Mouse (Mus musculus) liver, embryonic 16.5 days (tissue): ENCODE measurements at regions not wholly inside any gene's neighbourhood (a gene's known extent, or its start where the extent isn't known, plus 50 kb on each side); places are given as distances from the start of the nearest gene placed in this dataset.

Source experiments
- ATAC-seq: fragments of 200-750 bp; cut with Nextera tagmentation; 2 replicates; pipeline ENCODE4 v1.8.0; 2017; ENCODE audit warnings: low read depth, mild to moderate bottlenecking, moderate number of reproducible peaks, moderate library complexity
- H3K27ac ChIP-seq: fragments of 300-500 bp; sonication (generic); 2 replicates; pipeline ENCODE4 v1.5.1; 2014; ENCODE audit warnings: mild to moderate bottlenecking, low read length
- H3K27me3 ChIP-seq: fragments of 300-500 bp; sonication (generic); 2 replicates; pipeline ENCODE4 v1.6.1; 2014; ENCODE audit warnings: low read depth, low read length, mixed read lengths; ENCODE audit not compliant: control insufficient read depth, insufficient read depth
- H3K36me3 ChIP-seq: fragments of 300-500 bp; sonication (generic); 2 replicates; pipeline ENCODE4 v1.6.1; 2014; ENCODE audit warnings: mild to moderate bottlenecking; ENCODE audit not compliant: control insufficient read depth, insufficient read depth
- H3K4me1 ChIP-seq: fragments of 300-500 bp; sonication (generic); 2 replicates; pipeline ENCODE4 v1.6.1; 2014; ENCODE audit warnings: low read depth, low read length, mixed read lengths; ENCODE audit not compliant: control insufficient read depth
- H3K4me2 ChIP-seq: fragments of 300-500 bp; sonication (generic); 2 replicates; pipeline ENCODE4 v1.6.1; 2014; ENCODE audit warnings: low read depth, low read length, mixed read lengths
- H3K4me3 ChIP-seq: fragments of 300-500 bp; sonication (generic); 2 replicates; pipeline ENCODE4 v1.5.1; 2014; ENCODE audit warnings: low read depth, mild to moderate bottlenecking, low read length
- H3K9ac ChIP-seq: fragments of 300-500 bp; sonication (generic); 2 replicates; pipeline ENCODE4 v1.6.1; 2014; ENCODE audit warnings: low read depth, low read length
- H3K9me3 ChIP-seq: fragments of 300-500 bp; sonication (generic); replicated peaks from 2 replicates; pipeline ENCODE4 v1.6.1; 2016; ENCODE audit warnings: low read length; ENCODE audit not compliant: control insufficient read depth
- WGBS: fragments of 180-500 bp; shearing (Covaris S2); extraction: QIAGEN DNeasy Blood & Tissue Kit; methylation state at CpG from one replicate; pipeline ENCODE4 v1.1.7; 2014; ENCODE audit not compliant: insufficient replicate concordance; 5-methylcytosine and 5-hydroxymethylcytosine counted together

DNA sequence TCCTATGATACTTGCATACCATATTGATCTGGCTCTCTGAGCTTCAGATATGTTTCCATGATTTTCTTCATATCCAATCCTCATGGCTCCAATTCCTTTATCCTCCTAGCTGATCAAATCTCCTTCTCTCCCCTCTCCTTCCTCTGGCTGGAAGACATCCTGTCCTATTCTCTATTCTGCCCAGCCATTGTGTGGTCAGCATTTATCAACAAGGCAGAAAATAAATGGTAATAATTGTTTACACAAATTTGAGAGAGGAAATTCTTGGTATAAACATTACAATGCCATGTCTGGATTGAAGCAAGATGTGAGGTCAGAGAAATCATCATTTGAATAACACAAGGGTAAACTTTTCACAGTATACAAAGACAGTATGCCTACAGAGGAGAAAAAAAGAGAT lies 158.2 kb downstream of the Naf1 start:
- no peak overlapping the region for H3K4me2 ChIP-seq
- H3K4me1 ChIP-seq, result no peaks in the 10 kb centered on the region
- no peak overlapping the region for H3K9ac ChIP-seq
- H3K27me3 ChIP-seq, result no peaks in the 10 kb centered on the region
- no peak overlapping the region for H3K27ac ChIP-seq
- H3K36me3 ChIP-seq, result no peaks in the 10 kb centered on the region
- no peaks in the 10 kb centered on the region for H3K9me3 ChIP-seq
- ATAC-seq, result no peak
- no peak overlapping the region for H3K4me3 ChIP-seq

DNA sequence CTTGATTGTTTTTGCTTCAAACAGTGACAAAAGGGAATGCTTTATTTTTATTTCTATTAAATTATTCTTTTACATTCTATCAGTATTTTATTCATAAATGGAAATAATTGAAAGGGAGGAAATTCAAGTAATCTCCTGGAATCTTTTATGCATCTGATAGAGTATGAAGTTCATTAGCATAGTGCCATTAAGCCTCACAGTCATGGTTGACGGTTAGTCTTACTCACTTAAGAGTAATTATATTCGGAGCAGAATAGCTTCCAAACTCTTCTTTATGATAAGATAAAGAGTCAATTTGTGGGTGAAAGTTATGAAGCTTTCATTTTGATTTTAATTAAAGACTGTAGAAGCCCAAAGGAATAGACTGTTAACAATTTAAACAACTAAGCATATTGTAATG lies 172.8 kb downstream of the Naf1 start:
- Histone ChIP-seq H3K27me3 (no peaks in the 10 kb centered on the region), H3K36me3 (no peaks in the 10 kb centered on the region), H3K9me3 (no peaks in the 10 kb centered on the region), H3K9ac (no peak overlapping the region), H3K4me3 (no peak overlapping the region), H3K27ac (no peak overlapping the region), H3K4me2 (no peak overlapping the region), H3K4me1 (no peaks in the 10 kb centered on the region)
- WGBS, result 61% methylated on average over 2 of the region's 2 CpGs
- ATAC-seq, result no peak

DNA sequence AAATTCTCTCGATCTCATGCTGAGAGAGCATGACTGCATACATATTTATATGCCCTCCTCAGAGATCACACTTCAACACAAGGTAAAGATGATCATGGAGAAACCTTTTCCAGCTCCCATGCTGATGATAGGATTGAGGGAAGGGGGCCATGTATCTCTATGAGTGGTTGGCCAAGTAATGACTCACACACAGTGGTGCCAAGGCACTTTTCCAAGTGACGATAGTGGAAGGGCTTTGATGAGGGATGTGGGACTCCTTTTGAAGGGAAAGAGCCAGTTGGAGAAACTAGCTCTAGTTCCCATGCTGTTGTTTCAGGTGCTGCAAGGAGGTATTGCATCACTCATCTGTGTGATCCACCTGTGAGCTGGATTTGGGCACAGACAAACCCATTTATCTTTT lies 201.5 kb downstream of the Naf1 start:
- Histone ChIP-seq H3K9ac (no peak overlapping the region), H3K4me1 (no peaks in the 10 kb centered on the region), H3K4me2 (no peak overlapping the region), H3K9me3 (no peaks in the 10 kb centered on the region), H3K4me3 (no peak overlapping the region), H3K36me3 (no peaks in the 10 kb centered on the region), H3K27ac (no peak overlapping the region), H3K27me3 (no peaks in the 10 kb centered on the region)
- 56% methylated on average over 2 of the region's 2 CpGs for WGBS
- no peak for ATAC-seq

DNA sequence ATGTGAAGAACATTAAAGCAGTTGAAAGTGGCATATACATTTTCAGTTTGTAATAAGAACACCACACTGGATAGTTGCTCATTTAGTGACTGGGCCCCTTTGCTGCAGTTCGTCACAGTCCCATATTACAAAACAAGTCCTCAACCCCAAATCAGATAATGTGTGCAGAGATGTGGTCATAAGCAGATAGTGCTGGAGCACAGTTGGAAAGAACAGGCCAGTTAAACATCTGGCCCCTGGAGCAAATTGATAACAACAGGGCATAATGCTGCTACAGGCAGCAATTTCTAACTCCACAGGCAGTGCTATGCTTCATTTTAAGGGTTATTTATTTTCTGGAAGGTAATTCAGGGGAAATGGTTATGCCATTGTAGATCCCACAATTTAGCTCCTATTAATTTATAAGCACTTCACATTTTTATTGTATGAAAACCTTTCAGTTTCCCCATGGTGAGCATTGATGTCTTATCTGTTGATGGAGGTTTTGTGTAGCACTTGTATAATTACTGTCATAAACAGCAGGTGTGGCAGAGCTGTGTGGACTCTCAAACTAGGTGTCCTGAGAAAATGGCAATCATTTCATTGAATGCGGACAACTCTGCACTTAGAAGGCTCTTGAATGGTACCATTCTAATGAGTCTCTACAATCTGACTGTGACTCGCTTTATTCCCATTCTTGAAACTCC lies 208.2 kb downstream of the Naf1 start:
- 0 out of 2 replicates have a peak, but pooled peaks have one; percentile 13 for ATAC-seq
- Histone ChIP-seq H3K9me3 (no peaks in the 10 kb centered on the region), H3K27ac (no peak overlapping the region), H3K4me1 (no peaks in the 10 kb centered on the region), H3K4me3 (no peak overlapping the region), H3K4me2 (no peak overlapping the region), H3K27me3 (no peaks in the 10 kb centered on the region), H3K9ac (no peak overlapping the region), H3K36me3 (no peaks in the 10 kb centered on the region)
- WGBS, result 55% methylated on average over 3 of the region's 3 CpGs

DNA sequence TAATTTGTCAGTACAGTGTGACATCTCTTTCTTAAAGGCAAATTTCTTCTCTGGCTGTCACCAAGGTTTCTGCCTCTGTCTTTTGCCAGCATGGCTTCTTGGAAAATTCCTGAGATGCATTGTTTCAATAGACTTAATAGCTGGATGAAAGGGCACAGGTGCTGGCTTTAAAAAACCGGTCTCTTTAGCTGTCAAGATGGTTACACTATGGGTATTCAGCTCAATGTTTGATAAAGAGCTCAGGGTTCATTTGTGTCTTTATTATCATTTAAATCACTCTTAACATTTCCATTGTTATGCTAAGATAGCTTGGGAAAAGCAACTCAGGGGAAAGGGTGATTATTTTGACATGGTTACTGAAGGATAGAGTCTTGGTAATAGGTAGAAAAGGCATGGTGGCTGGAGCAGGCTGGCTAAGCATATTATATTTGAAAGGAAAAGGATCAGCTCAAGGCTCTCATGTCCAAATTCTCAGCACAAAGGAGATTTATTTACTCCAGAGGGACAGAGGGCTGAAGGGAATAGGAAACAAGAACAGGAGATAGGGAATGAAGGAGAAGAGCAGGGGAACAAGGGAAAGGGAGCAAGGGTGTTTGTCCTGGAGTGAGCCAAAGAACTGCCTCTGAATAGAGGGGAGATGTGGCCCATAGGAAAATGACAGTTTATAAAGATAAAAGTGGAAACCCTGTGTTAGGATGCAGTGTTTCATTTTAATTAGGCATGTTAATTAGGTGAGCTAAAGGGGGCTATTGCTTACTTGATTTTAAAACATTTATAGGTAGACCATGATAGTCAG lies 226.4 kb downstream of the Naf1 start:
- Histone ChIP-seq H3K4me3 (no peak overlapping the region), H3K4me2 (no peak overlapping the region), H3K27me3 (no peaks in the 10 kb centered on the region), H3K36me3 (no peaks in the 10 kb centered on the region), H3K27ac (no peak overlapping the region), H3K9me3 (no peaks in the 10 kb centered on the region), H3K4me1 (no peaks in the 10 kb centered on the region), H3K9ac (no peak overlapping the region)
- 20% methylated on average over 1 of the region's 1 CpGs for WGBS
- no peak for ATAC-seq
